Mouse (Mus musculus): Measurements from ENCODE around the gene Cpt1c.

Cpt1c gene

GRCm38 (mm10) chr7:44918219-44918618 is 56.4 kb downstream of the Cpt1c start:
- DNase-seq (ENCODE audit: low read depth, low spot score) = no peak

DNA sequence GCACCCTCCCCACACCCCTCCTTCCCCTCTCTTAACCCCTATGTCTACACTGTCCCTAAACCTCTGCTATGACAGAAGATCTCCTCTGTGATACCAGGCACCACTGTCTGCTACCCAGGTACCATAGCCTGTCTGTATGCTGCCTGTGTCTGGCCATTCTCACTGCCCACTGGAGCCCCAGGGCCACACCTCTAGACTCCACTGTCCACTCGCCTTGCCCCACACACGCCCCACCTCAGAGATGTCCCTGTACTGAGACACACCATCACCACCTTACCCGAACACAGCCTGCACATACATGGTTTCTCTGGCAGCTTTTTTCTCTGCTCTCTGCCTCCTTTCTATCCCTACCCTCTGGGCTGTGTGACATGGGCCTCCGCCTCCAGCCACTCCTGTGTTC is 57.8 kb downstream of the Cpt1c start:
- no peak for DNase-seq (ENCODE audit: low read depth, low spot score)

- DNase-seq (ENCODE audit: low read depth, low spot score) = no peak
These were observed 58.5 kb downstream of the Cpt1c start for GRCm38 (mm10) chr7:44916191-44916590.

DNA sequence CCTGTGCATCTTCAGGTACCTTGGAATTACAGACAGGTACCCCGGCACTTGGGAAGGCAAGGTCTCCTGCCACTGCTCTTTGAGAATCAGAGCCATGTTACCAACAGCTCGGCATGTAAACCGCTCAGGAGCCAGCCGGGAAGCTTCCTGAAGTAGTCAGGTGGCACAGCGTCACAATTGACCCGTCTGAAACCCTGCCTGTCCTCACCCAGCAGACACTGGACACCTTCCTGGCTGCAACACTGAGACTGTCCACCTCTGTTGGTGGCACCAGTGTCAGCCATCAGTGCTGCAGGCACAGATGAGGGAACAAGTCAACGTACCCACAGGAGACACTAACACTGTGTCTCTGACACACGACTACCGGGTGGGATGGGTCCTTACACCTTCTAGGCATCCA is 59.3 kb downstream of the Cpt1c start:
- DNase-seq (ENCODE audit: low read depth, low spot score) = no peak

DNA sequence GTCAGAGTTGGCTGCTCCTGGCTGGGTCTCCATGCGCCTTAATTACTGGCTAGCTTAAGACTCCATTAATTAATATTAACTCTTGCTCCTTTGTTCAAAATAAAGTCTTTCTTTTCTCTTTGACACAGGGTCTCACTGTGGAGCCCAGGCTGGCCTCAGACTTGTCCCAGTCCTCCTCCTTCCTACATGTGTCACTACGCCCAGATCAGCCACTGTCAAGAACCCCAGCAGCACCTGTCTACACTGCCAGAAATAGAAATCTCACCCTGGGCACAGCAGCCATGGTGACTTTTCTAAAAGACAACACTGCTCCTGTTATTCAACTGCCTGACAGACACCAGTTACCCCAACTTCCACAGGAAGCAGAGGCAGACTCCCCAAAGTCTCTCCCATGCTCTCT is 60.3 kb downstream of the Cpt1c start:
- no peak for DNase-seq (ENCODE audit: low read depth, low spot score)

Data from forelimb bud, embryonic 11.5 days (tissue).